Mouse (Mus musculus): ENCODE measurements around the gene Runx2.

DNA sequence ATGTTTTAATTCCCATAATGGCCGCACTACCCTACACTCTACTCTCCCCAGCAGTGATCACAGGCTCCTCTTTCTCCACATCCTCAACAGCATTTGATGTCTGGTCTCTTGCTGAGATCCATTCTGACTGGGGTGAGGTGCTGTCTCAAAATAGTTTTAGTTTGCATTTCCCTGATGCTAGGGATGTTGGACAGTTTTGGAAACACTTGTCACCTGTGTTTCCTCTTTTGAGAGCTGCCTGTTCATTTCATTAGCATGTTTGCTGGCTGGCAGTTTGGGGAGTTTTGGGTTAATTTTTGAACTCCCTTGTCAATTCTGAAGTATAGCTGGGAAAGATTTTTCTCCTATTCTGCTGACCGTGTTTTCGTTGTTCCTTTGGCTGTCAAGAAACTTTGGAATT lies 340.3 kb downstream of the Runx2 start:
- no peak for TF ChIP-seq CTCF (IDR thresholded peaks at IDR 0.05; ENCODE audit: extremely low read depth, insufficient read depth, low read length)
- no peak for TF ChIP-seq POLR2A (IDR thresholded peaks at IDR 0.05; ENCODE audit: extremely low read depth, insufficient read depth, low read length)
